Mouse (Mus musculus) left cerebral cortex, adult 9 months (tissue): ENCODE measurements around the gene Zfp975.
A peak's percentile ranks its signal among the peaks of the same experiment; 100 is the strongest.
"Not testable (repeated sequence)": the region's sequence is repeated elsewhere in the genome, so short reads cannot be mapped to it uniquely, and the experiment has no call there.

Experiments used
- DNase-seq, 2 experiments: peaks; one replicate each; pipeline ENCODE4 v3.0.0; 2022; ENCODE audit warnings: low spot score in 2 of 2

The Zfp975 gene

GRCm38 (mm10) chr7:42692362-42693158, at the start of gene Zfp975:
Gene Zfp975 (minus strand): TSS chr7:42692742.
- DNase-seq = peak; percentile 69 to 87

DNA sequence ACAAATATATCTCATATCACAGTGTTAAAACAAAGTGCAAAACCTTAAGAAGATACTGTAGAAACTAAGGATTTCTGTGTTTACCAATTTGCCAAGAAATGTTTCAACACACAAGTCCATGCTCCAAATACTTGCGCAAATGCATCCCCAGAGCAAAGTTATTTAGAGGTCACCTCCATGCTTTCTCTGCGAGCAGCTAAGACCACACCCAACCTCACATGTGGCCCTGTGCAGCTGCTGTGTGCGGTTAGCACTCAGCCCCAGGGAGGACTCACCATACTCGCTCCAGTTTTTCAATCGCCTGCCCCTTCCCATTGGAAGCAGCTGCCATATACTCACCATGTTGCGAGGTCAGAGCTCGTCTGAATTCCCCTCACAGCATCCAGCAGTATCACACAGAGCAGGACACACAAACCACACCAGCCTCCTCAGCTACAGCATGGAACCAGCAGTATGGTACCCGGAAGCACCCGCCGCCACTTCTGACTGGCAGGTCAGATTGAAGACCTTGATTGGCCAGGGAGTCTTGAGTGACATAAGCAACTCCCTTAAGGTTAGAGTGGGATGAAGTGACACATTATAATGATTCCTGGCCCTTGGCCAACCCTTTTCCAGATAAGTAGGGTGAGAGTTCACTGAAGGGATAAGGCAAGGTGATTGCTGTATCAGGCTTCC, 46.1 kb upstream of the Zfp975 start:
- no peak for DNase-seq

DNA sequence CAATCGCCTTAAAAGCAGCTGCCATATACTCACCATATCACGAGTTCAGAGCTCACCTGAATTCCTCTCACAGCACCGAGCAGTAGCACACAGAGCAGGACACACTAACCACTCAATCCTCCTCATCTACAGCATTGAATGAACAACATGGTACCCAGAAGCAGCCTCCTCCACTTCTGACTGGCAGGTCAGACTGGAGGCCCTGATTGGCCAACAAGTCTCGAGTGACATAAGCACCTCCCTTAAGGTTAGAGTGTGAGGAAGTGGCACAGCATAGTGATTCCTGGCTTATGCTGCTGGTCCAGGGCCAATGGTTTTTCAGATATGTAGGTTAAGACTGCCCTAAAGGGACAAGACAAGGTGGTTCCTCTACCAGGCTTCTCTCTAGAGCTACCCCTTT, 34.4 kb upstream of the Zfp975 start, which contains the start of gene Gm17067:
TSS of gene Gm17067 (minus strand) at position 101 of the 400 bp plus-strand sequence.
- not testable (repeated sequence) for DNase-seq

GRCm38 (mm10) chr7:42693251-42693650, 709 bp upstream of the Zfp975 start:
- peak in 1 of 2 experiments; percentile 3 for DNase-seq

GRCm38 (mm10) chr7:42680081-42680480, 12.5 kb downstream of the Zfp975 start:
- not testable (repeated sequence) for DNase-seq

- DNase-seq = not testable (repeated sequence)
Measured at GRCm38 (mm10) chr7:42679646-42680045, 12.9 kb downstream of the Zfp975 start.

GRCm38 (mm10) chr7:42660140-42660539, 32.4 kb downstream of the Zfp975 start:
- DNase-seq = not testable (repeated sequence)

DNA sequence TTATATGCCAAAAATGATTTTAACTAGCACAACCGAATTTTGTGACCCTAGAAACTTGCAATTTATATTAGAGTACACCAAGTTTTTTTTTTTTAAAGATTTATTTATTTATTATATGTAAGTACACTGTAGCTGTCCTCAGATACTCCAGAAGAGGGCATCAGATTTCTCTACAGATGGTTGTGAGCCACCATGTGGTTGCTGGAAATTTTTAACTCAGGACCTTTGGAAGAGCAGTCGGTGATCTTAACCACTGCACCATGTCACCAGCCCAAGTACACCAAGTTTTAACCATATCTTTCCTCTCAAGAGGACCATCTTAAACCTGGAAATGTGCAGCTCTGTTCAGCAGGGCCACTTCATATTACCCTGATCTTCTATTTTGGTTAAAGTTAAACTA, 37.3 kb downstream of the Zfp975 start:
- DNase-seq = not testable (repeated sequence)

DNA sequence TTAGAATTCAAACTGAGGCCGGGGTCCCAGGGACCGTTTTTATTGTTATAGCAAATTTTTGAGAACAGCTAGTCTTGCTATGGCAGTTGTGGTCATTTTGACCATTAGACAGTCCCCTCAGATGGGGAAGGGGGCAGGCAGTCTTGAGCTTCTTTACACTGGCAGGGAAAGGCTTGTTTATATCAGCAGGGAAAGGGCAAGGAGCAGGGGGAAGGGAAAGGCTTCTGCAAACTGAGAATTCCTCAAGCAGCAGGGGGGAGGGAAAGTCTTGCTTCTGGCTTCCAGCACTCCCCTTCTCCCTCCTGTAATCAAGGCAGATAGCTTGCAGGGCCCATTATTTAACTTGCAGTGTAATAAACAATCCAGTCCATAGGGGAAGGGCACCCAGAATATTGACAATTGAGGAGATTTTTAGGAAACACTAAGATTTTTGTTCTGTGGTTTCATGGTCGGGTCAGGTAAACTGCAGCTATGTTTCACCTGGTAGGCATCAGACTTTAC, 49.4 kb downstream of the Zfp975 start:
- DNase-seq = not testable (repeated sequence)

DNA sequence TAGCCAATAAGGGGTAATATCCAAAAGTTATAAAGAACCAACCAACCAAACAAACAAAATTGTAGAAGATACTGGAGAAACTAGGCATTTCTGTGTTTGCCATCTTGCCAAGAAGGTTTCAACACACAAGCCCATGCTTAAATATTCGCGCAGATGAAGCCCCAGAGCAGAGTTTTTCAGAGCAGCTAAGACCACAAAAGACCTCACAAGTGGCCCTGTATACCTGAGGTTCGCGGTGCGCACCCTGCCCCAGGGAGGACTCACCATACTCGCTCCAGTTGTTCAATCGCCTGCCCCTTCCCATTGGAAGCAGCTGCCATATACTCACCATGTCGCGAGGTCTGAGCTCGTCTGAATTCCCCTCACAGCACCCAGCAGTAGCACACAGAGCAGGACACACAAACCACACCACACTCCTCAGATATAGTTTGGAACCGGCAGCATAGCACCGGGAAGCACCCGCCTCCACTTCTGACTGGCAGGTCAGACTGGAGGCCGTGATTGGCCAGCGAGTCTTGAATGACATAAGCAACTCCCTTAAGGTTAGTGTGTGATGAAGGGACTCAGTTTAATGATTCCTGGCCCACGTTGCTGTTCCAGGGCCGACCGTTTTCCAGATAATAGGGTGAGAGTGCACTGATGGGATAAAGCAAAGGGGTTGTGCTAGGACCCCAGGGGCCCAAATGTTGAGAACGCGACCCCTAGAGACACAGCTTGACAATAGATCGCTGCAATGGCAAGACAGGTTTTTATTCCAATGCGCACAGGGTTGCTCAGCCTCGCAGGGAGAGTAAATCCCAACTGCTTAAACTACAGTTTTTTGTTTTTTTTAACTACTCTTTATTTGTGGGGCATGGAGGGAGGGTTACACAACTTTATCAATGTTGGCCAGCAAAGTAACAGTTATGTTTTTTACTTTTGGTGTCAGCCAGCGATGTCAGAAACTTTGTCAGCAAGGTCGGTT, 50.1 kb downstream of the Zfp975 start, which contains the start of gene Zfp976:
TSS of gene Zfp976 (minus strand) at position 437 of the 964 bp plus-strand sequence.
- DNase-seq = peak; percentile 15 to 66

- not testable (repeated sequence) for DNase-seq
Measured at GRCm38 (mm10) chr7:42631031-42631430, 61.5 kb downstream of the Zfp975 start.
